Mouse (Mus musculus) layer of hippocampus, adult 18-20 months (tissue): ENCODE data around the gene Pard6b. TPM values are rescaled to one million over a fixed set of nuclear protein-coding genes. Genes with fewer than 3 reads are reported as not detected.

Experiments used
- DNase-seq, 2 experiments: peaks; one replicate each; pipeline ENCODE4 v3.0.0; 2022; ENCODE audit warnings: low spot score in 2 of 2
- total RNA-seq, 2 experiments: library from RNA; stranded (reverse); gene quantifications; 2 replicates each; pipeline ENCODE4 v1.2.3; 2021

Pard6b gene
- total RNA-seq, 2 experiments from 2014 or later: 4.0 to 5.0 TPM

GRCm38 (mm10) chr2:168059200-168059790 lies 21.5 kb upstream of the Pard6b start:
- DNase-seq: no peak

- no peak for DNase-seq
Measured at GRCm38 (mm10) chr2:168063712-168064111, 17.1 kb upstream of the Pard6b start.

DNA sequence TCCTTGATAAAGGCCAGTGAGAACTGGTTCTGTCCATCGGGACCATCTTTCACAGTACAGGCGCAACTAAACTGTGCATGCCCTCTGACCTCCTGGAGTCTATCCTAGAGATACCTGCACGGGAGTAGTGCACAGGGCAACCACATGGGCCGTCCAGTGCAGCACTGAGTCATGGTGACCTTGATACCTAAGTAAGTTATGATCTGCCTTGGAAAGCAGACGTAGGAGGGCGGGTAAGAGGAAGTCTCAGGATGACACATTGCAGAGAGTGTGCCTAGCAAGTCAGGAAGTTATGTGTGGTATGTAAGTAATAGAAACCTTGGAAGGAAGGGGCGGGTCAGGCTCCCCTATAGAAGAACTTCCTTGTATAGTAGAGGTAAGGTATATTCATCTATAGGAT lies 15.3 kb upstream of the Pard6b start:
- DNase-seq: no peak

GRCm38 (mm10) chr2:168066783-168067182 lies 14.0 kb upstream of the Pard6b start:
- no peak for DNase-seq

GRCm38 (mm10) chr2:168070425-168070824 lies 10.4 kb upstream of the Pard6b start:
- no peak for DNase-seq

DNA sequence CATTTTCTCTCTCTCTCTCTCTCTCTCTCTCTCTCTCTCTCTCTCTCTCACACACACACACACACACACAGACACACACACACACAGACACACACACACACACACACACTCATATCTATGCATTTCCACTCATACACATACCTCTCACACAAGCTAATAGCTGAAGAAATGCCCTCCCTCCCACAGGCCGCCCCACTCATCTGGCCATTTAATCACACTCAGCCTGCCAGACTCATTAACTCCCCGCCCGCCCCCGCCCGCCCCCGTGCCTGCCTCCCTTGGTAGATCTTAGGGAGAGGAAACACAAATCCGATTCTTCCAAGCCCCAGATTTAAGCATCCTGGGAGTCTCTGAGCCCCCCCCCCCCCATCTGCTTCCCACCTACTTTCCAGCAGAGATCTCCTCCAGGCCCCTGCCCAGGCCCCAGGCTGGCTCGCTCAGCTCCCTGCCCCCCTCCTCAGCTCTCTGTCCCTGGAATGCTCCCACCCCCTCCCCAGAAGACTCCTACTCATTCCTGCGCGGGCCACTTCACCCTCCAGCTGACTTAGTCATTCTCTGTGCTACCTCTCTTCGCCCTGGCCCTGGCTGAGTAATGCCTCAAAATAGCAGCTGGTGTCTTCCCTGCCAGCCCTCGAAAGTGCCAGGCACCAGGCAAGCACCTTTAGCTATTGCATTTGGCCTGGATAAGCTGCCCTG lies 8.2 kb upstream of the Pard6b start:
- peak in 1 of 2 experiments; percentile 14 for DNase-seq

DNA sequence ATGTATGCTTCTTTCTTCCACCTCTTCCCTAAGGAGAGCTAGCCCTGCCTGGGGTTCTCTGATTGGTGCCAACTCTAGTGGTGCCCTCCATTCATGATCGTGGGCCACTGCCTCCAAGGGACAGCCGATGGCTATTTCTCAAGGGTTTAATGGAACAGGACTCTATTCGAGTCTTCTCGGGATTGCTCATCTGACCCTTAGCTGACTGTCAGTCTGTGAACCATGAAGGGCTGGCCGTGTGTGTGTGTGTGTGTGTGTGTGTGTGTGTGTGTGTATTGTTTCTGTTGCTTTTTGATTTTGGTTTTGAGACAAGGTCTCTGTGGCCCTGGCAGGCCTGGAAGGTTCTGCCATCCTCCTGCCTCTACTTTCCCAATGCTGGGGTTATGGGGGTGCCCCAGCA lies 7.1 kb upstream of the Pard6b start:
- no peak for DNase-seq

DNA sequence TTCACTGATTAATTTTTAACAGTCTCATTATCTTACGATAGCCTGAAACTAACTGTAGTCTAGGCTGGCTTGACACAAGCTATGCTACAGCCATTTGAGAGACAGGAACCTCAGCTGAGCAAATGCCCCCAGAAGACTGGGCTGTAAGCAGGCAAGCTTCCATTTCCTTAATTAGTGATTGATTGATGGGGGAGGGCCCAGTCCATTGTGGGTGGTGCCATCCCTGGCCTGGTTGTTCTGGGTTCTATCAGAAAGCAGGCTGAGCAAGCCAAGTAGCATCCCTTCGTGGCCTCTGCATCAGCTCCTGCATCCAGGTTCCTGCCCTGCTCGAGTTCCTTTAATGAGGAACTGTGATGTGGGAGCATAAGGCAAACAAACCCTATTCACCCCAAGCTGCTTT lies 6.3 kb upstream of the Pard6b start:
- DNase-seq: no peak

GRCm38 (mm10) chr2:168076840-168077576 lies 3.8 kb upstream of the Pard6b start:
- no peak for DNase-seq

- no peak for DNase-seq
Measured at GRCm38 (mm10) chr2:168078107-168078830, 2.5 kb upstream of the Pard6b start.

- DNase-seq: peak in 1 of 2 experiments; percentile 31
Measured at GRCm38 (mm10) chr2:168081299-168081932, 612 bp downstream of the Pard6b start.

GRCm38 (mm10) chr2:168081933-168082306 lies 1.1 kb downstream of the Pard6b start:
- DNase-seq: no peak

- DNase-seq: no peak
Measured at GRCm38 (mm10) chr2:168083593-168083992, 2.8 kb downstream of the Pard6b start.

DNA sequence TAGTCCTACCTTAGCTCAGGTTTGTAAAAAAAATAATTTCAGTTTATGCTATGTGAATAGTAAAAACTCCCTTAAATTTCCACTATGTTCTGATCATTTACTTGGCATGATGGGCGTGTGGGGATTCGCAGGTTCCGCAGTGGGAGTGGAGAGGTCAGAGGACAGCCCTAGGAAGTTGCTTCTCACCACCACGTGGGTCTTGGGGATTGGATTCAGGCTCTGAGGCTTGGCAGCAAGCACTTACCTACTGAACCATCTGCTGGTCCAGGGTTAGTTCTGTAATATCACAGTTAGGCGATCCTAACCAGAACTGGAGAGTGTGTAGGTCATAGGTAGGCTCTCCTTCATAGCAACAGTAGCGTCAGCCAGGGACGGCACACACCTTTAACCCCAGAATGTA lies 3.4 kb downstream of the Pard6b start:
- no peak for DNase-seq

GRCm38 (mm10) chr2:168085621-168086265 lies 4.9 kb downstream of the Pard6b start:
- DNase-seq: no peak

DNA sequence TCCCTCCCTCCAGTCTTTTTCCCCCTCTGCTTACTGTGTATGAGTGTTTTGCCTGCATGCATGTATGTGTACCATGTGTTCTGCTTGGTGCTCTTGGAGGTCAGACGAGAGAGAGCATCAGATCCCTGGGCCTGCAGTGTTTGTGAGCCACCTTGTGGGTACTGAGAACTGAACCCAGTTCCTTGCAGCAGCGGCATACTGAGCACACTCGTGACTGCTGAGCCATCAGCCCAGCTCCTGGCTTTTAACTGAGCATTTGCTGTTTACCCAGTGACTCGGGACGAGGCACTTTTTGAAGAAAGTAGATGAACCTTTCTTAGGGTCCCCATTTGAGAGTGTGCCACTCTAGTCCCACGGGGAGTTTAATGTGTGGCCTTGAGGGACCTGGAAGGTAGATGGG lies 5.5 kb downstream of the Pard6b start:
- no peak for DNase-seq

DNA sequence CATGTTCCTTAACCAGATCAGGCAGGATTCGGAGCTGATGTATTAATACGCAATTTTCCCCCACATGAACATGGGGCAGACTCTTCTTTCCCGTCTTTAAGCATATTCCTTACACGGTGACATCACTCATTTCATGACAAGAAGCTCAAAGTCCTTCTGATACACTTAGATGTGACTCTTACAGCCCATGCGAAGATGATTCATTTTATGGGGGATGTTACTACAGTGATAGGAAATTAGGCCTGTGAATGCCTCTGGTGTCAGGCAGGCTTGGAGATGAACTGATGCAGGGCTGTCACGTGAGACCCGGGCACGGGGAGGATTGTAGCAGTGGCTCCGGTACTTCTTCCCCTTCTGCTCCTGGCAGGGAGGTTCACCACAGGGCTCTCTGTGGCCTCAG lies 6.0 kb downstream of the Pard6b start:
- DNase-seq: no peak

DNA sequence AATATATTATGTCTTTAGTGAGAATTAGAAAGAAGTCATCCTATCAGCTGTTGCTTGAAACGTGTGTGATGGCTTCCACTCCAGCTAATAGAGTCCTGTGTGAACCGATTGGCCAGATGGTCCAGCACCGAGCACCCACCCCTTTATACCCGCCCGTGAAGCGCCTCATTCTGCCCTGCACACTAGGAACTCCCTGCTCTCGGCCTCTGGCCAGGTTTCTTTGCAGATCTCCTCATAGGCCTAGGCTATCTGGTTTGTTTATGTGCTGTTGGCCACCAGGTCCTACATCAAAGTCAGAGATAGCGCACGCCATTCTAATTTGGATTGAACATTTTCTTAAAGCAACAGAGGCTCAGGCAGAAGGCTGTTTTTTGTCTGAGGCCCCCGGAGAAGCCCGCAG lies 10.8 kb downstream of the Pard6b start:
- DNase-seq: no peak

- no peak for DNase-seq
Measured at GRCm38 (mm10) chr2:168093077-168093476, 12.3 kb downstream of the Pard6b start.

GRCm38 (mm10) chr2:168095077-168095476 lies 14.3 kb downstream of the Pard6b start:
- peak in 1 of 2 experiments; percentile 44 for DNase-seq

GRCm38 (mm10) chr2:168096487-168096886 lies 15.7 kb downstream of the Pard6b start:
- DNase-seq: no peak
